Mouse (Mus musculus): ENCODE measurements at regions not wholly inside any gene's neighbourhood (a gene's known extent, or its start where the extent isn't known, plus 50 kb on each side); places are given as distances from the start of the nearest gene placed in this dataset.

DNA sequence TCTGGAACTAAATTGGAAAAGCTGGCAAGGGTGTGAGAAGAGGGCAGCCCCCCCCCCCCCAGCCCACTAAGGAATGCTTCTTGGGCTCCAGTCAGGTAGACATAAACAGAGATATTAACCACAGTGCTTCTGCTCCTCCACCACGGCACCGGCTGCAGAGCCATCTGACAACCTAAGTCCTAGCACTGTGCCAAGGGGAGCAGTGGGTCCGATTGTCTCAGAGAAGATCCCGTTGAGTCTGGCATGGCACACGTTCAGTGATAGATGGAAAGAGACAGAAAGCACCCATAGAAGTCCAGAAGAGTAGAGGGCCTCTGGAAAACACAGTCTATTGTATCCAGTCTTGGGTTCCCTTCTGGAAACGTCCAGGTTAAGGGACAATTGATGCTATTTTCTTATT lies 241.4 kb upstream of the Arglu1 start:
- TF ChIP-seq POLR2A (IDR thresholded peaks at IDR 0.05; ENCODE audit: low read depth, low read length) (no peak), CTCF (conservative IDR thresholded peaks at IDR 0.05; ENCODE audit: insufficient read depth, insufficient read length, low read depth, low read length) (no peak)

Data from kidney, adult 2 months (tissue).